Mouse (Mus musculus) kidney, adult 10 weeks (tissue): Measurements from ENCODE around the gene Fam172a. TPM values are rescaled to one million over a fixed set of nuclear protein-coding genes. Genes with fewer than 3 reads are reported as not detected.

Source experiments
- polyA plus RNA-seq: library from polyadenylated mRNA; stranded (reverse); fragments of 350-450 nt; fragmentation: Illumina TruSeq; extraction: RNeasy Lipid Tissue Mini Kit (QIAGEN cat#74804); gene quantifications from one replicate; pipeline ENCODE4 v1.2.3, GENCODE M21; 2014; ENCODE audit warnings: low read depth, low replicate concordance

Fam172a gene
- 29.1 TPM for polyA plus RNA-seq

DNA sequence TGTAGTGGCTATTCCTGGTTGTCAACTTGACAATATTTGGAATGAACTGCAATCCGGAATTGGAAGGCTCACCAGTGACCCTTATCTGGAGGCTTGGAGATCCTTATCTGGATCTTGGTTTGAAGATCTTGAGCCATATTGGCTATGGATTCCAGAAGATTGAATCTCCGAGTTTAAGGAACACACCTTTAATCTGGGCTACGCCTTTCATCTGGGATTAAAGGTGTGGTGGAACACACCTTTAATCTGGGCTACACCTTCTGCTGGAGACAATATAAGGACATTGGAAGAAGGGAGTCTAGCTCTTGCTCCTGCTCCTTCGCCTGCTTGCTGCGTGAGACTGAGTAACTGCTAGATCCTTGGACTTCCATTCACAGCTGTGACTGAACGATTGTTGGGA is at the start of gene Fam172a:
Fam172a (plus strand) TSS at position 301 of the 400 bp plus-strand sequence.

DNA sequence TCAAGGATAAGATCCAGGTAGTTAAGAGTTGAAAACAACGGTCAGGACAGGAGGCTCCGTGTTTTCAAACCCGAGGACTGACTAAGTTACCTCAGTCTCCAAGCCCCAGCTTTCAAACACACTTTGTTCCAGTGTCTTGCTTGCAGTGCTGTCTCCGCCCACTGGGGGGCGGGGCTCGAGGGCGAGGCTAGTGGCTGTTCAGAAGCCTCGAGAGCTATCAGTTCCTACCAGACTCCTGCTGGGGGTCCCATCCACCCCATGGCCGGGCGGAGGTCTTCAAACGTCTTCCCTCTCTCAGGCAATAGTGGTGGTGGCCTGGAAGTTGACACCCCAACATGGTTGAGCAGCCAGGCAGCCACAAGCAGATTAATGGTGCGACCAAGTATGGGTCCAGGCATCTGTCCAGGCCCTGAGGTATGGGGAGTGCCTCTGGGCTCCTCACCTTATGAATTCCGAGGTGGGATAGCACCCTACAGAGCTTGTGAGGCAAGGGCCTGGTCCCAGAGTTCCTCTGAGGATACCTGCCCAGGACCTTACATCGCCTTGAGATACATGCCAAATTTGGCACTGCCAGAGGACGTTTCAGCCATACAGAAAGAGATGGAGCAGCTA is 323.0 kb downstream of the Fam172a start, which contains the start of gene Pou5f2:
Pou5f2 (plus strand) TSS at position 220 of the 612 bp plus-strand sequence.

DNA sequence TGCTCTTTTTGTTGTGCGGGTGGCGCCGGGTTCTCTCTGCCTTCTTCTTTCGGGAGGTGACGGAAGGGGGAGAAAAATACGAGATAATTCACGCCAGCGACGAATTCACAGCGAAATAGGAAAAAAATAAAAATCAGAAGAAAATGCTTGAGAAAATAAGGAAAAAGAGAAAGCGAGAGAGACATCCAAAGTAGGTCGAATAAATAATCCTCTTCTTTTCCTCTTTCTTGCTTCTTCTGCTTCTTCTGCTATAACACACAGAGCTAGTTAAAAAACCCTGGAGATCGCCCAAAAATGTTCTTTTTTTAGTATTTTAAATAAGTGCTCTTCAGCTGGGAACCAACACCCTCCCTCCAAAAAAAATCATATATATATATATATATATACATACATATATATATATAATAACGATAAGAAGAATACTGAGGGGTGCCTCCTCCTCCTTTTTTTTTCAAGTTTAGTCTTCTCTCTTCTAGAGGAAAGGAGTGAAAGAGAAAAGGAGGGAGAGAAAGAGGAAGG is 497.9 kb downstream of the Fam172a start, which contains the start of gene Nr2f1:
Nr2f1 (minus strand) TSS at position 116 of the 519 bp plus-strand sequence.

